Mouse (Mus musculus) kidney, postnatal 36 days (tissue): ENCODE results near the gene Arhgap32.
A peak's percentile ranks its signal among the peaks of the same experiment; 100 is the strongest.

Experiments used
- DNase-seq, 2 experiments: peaks; one replicate each; pipeline ENCODE4 v3.0.0; 2021 to 2022; ENCODE audit warnings: mixed read lengths in 2 of 2

Gene Arhgap32

GRCm38 (mm10) chr9:32137697-32138426 is 21.9 kb downstream of the Arhgap32 start:
- no peak for DNase-seq

GRCm38 (mm10) chr9:32138616-32139015 is 22.7 kb downstream of the Arhgap32 start:
- DNase-seq = no peak

- DNase-seq = peak in 1 of 2 experiments; percentile 34
These were observed 23.7 kb downstream of the Arhgap32 start for GRCm38 (mm10) chr9:32139641-32140040.

GRCm38 (mm10) chr9:32142834-32143233 is 26.9 kb downstream of the Arhgap32 start:
- no peak for DNase-seq

- no peak for DNase-seq
These were observed 27.5 kb downstream of the Arhgap32 start for GRCm38 (mm10) chr9:32143451-32143850.

GRCm38 (mm10) chr9:32146257-32146996 is 30.5 kb downstream of the Arhgap32 start:
- DNase-seq = peak in 1 of 2 experiments; percentile 30

GRCm38 (mm10) chr9:32149241-32149640 is 33.3 kb downstream of the Arhgap32 start:
- DNase-seq = no peak

GRCm38 (mm10) chr9:32149836-32150642 is 34.1 kb downstream of the Arhgap32 start:
- DNase-seq = no peak

GRCm38 (mm10) chr9:32154727-32155371 is 38.9 kb downstream of the Arhgap32 start:
- DNase-seq = no peak

- peak; percentile 52 to 58 for DNase-seq
These were observed 40.8 kb downstream of the Arhgap32 start for GRCm38 (mm10) chr9:32156706-32157105.

GRCm38 (mm10) chr9:32157201-32157600 is 41.3 kb downstream of the Arhgap32 start:
- DNase-seq = no peak

GRCm38 (mm10) chr9:32158837-32159543 is 43.1 kb downstream of the Arhgap32 start:
- DNase-seq = peak; percentile 71 to 87

- DNase-seq = no peak
These were observed 43.8 kb downstream of the Arhgap32 start for GRCm38 (mm10) chr9:32159724-32160123.

GRCm38 (mm10) chr9:32162792-32163191 is 46.9 kb downstream of the Arhgap32 start:
- no peak for DNase-seq

- peak; percentile 29 to 43 for DNase-seq
These were observed 47.9 kb downstream of the Arhgap32 start for GRCm38 (mm10) chr9:32163820-32164219.

GRCm38 (mm10) chr9:32168546-32169137 is 52.7 kb downstream of the Arhgap32 start:
- DNase-seq = peak; percentile 74 to 79

- DNase-seq = peak; percentile 70 to 80
These were observed 54.8 kb downstream of the Arhgap32 start for GRCm38 (mm10) chr9:32170713-32171112.

- DNase-seq = peak; percentile 28 to 49
These were observed 60.7 kb downstream of the Arhgap32 start for GRCm38 (mm10) chr9:32176612-32177011.

- no peak for DNase-seq
These were observed 65.2 kb downstream of the Arhgap32 start for GRCm38 (mm10) chr9:32181170-32181569.

- DNase-seq = peak; percentile 35 to 56
These were observed 70.6 kb downstream of the Arhgap32 start for GRCm38 (mm10) chr9:32186489-32186888.

GRCm38 (mm10) chr9:32192295-32193073 is 76.5 kb downstream of the Arhgap32 start:
- no peak for DNase-seq
